Mouse (Mus musculus) layer of hippocampus, adult 9-11 months (tissue): Measurements from ENCODE around the gene Zfp772.
"Not testable (repeated sequence)": the region's sequence is repeated elsewhere in the genome, so short reads cannot be mapped to it uniquely, and the experiment has no call there.

Experiments
- DNase-seq: peaks from one replicate; pipeline ENCODE4 v3.0.0; 2022

Zfp772 gene

DNA sequence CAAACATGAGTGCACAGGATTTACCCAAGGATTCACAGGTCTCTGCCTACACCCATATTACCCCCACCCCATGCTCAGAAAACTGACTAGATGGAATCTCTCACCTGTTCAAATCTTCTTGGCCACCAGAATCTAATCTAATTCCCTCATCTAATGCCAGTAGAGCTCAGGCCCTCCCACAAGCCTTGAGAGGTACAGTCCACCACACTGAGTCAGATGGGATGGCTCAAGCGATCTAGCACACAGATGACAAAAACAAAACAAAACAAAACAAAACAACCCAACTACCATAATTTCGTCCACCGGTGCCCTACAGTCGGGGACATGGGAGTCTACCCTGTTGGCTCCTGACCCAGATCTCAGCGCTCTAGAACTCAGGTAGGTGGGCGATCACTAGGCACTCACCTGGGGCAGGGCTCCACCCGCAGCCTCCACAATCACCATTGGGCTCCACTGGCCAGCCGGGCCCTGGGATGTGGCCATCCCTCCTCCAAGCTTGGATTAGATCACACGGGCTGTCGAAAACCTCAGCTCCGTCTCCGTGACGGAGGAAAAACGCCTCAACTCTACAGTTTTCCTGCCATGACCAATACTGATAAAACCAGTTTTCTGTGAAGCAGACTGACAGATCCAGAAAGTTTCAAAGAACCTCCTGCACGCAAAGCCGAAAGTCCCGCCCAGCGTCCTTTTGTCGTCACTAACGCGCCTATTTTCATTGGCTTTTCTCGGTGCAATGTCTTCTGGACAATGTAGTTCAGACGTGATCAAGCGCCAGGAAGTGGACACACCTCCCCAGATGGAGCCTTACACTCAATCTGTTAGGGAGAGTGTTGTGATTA lies at the start of gene Zfp772:
TSS of gene Zfp772 (minus strand) at position 686 of the 839 bp plus-strand sequence.
- DNase-seq = peak; percentile 51

DNA sequence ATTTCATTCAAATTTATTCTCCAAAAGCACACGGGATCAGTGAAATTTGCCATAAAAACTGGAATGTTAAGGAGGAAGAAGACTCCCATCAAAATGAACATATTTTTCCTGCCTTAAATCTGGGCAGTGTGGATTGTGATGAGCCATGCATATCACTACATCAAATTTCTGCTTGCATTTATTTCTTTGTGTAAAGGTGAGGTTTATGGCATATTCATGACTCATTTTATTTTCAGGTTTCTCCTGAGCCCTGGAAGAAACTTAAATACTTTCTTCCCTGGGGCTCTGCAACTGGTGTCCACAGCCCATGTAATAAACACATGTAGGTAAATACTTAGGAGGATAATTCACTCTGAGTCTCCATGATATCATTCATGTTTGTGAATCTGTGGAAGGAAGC lies 37.4 kb upstream of the Zfp772 start, which contains the start of gene Vmn2r29:
TSS of gene Vmn2r29 (minus strand) at position 101 of the 400 bp plus-strand sequence.
- DNase-seq = not testable (repeated sequence)

DNA sequence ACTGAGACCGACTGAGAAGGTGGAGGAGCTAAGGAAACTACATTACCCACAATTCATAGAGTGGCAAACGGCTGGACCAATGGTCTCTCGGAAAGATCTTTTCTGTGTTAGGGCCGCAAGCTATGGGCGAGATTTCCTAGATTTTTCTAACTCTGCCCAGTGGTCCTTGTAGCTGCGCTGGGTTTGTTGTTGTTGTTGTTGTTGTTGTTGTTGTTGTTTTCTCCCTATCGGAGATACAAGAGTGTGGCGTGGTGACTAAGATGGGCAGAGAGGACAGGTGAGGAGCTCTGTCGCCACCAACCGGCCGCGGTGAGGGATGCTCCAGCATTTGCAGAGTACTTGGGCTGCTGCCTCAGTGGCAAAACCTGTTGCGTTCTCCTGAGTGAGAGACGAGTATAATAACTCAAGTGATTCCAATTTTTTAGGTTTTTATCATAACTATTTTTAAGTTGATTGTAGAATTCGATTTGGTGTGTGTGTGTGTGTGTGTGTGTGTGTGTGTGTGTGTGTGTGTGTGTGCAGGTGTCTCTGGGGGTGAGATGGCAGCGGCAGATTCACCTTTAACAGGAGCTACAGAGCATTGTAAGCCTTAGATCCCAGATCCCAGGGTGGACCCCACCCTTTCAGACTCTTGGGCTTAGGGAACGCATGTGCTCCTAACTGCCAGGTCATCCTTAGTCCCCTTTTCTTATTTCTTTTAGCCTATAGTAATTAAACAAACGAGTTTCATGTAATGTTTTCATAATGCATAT lies 21.4 kb downstream of the Zfp772 start:
- peak; percentile 74 for DNase-seq

DNA sequence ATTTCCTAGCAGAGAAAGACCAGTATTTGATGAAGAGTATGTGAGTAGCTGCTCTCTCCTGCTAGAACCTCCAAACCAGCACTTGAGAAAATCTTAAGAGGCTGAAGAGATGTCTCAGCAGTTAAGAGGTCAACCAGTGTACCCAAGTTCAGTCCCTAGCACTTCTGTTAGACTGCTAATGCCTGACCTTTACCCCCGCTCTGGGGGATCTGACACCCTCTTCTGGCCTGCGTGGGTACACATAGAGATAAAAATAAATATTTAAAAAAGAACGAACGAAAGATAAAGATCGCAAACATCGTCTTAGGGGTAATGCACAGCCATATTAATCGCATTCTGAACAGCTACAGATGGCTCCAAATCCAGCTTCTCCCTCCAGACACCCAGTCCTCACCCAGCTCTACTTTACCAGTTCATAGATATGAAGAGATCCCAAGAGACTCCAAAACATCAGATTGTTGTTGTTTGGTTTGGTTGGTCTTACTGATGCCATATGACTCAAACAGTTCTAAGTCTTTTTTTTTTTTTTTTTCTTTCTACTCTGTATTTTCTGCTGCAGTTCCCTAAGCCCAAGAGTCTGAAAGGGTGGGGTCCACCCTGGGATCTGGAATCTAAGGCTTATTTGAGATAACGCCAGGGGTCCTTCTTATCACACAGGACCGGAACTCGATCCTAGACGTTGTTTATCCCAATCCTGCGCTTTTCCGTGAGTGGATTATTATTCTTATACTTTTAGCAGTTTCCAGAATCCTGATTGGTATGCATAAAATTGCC lies 22.2 kb downstream of the Zfp772 start:
- DNase-seq = no peak

DNA sequence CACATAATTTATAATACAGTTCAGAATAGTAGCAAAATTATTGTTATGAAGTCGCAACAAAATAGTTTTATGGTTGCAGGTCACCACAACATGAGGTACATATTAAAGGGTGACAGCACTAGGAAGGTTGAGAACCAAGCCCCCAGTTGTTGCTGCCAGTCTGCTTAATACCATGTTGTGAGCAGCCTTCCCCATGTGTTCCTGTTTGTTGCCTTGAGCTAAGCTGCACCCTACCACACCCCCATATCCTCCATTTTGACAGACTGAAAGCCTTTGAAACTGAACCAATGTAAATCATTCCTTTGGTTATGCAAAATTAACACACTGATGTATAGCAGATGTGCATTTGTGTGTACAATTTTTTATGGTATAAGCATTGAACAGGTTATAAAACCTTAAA lies 23.9 kb downstream of the Zfp772 start:
- no peak for DNase-seq

DNA sequence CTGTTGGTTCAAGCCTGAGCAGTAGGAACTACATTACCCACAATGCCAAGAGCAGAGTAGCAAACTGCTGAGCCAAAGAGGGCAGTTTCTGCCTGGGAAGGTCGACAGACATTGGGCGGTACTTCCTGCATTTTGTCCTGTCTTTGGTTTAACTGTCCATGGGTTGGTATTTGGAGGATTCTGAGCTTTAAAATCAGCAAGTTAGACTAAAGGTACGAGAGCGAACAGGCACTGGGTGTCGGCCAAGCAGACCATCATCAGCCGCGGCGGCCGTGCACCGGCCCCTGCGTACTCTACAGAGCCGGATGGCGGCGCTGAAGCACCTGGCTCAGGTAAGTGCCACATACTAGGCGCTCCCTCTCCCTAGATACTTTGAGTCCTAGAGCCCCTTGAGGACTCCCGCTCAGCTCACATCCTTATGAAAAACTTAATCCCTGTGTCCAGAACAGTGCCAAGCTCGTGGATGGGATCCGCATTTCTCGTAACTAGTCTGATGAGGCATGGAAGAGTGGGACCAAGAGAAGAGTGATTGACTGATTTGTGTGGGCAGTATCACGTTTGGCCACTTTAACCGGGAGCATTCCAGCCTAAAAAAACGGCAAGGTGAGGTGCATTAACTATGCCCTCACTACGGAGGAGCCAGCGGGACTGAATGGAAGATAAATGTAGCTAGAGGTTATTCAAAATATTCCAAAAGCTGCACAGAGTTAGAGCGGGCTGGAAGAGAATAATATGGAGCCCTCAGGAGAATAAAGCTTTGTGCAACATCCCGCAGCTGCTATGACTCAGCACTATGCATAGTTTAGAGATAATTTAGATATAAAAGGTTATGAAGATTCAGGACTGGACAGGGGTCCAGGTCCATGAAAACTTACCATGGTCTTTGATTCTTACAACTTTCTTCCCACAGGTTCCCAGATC lies 38.3 kb downstream of the Zfp772 start, which contains the start of gene Zfp418:
TSS of gene Zfp418 (plus strand) at position 104 of the 921 bp plus-strand sequence.
- DNase-seq = peak; percentile 82
